Mouse (Mus musculus) liver, adult 2 months (tissue): ENCODE data around the gene Layn.

ENCODE experiments used
- CTCF ChIP-seq: fragments of 200-500 bp; IDR thresholded peaks from 2 replicates; pipeline ENCODE4 v1.5.1; 2011; ENCODE audit warnings: low read depth, low read length, control low read depth
- POLR2A ChIP-seq: fragments of 200-500 bp; IDR thresholded peaks from 2 replicates; pipeline ENCODE4 v1.6.1; 2011; ENCODE audit warnings: low read length, control low read depth; ENCODE audit not compliant: insufficient read depth; ENCODE audit errors: extremely low read depth

GRCm38 (mm10) chr9:51058951-51059521, 17.9 kb downstream of the Layn start:
- TF ChIP-seq CTCF (no peak), POLR2A (no peak)
